Mouse (Mus musculus) induced T-regulatory cell, adult 2 months (primary cell): ENCODE results near the gene Haao.

Experiments
- DNase-seq: peaks from one replicate; pipeline ENCODE4 v3.0.0-alpha.2; 2012; ENCODE audit warnings: low read depth

Gene Haao

GRCm38 (mm10) chr17:83847815-83848214 is at the start of gene Haao:
Gene Haao, minus strand, starts transcription at chr17:83847963.
- peak; percentile 44 for DNase-seq

GRCm38 (mm10) chr17:83897361-83897799 is 49.6 kb upstream of the Haao start:
- DNase-seq: no peak

- DNase-seq: peak; percentile 62
Observed at GRCm38 (mm10) chr17:83896723-83897122, 49.0 kb upstream of the Haao start.

- DNase-seq: no peak
Observed at GRCm38 (mm10) chr17:83895321-83895770, 47.6 kb upstream of the Haao start.

GRCm38 (mm10) chr17:83893134-83893533 is 45.4 kb upstream of the Haao start:
- no peak for DNase-seq

GRCm38 (mm10) chr17:83891864-83892263 is 44.1 kb upstream of the Haao start:
- no peak for DNase-seq

GRCm38 (mm10) chr17:83890373-83890696 is 42.6 kb upstream of the Haao start:
- DNase-seq: no peak

GRCm38 (mm10) chr17:83889691-83890372 is 42.1 kb upstream of the Haao start:
- no peak for DNase-seq

- DNase-seq: no peak
Observed at GRCm38 (mm10) chr17:83889329-83889690, 41.5 kb upstream of the Haao start.

GRCm38 (mm10) chr17:83887241-83887640 is 39.5 kb upstream of the Haao start:
- no peak for DNase-seq

GRCm38 (mm10) chr17:83886395-83886794 is 38.6 kb upstream of the Haao start:
- no peak for DNase-seq

- DNase-seq: no peak
Observed at GRCm38 (mm10) chr17:83885750-83886149, 38.0 kb upstream of the Haao start.

GRCm38 (mm10) chr17:83885021-83885582 is 37.3 kb upstream of the Haao start:
- no peak for DNase-seq

GRCm38 (mm10) chr17:83882788-83883187 is 35.0 kb upstream of the Haao start:
- no peak for DNase-seq

- no peak for DNase-seq
Observed at GRCm38 (mm10) chr17:83881071-83881470, 33.3 kb upstream of the Haao start.

- DNase-seq: peak; percentile 36
Observed at GRCm38 (mm10) chr17:83880174-83880710, 32.5 kb upstream of the Haao start.

- no peak for DNase-seq
Observed at GRCm38 (mm10) chr17:83879631-83880030, 31.9 kb upstream of the Haao start.

- DNase-seq: no peak
Observed at GRCm38 (mm10) chr17:83874610-83875009, 26.8 kb upstream of the Haao start.

- DNase-seq: no peak
Observed at GRCm38 (mm10) chr17:83873363-83874141, 25.8 kb upstream of the Haao start.

GRCm38 (mm10) chr17:83872806-83873348 is 25.1 kb upstream of the Haao start:
- peak; percentile 91 for DNase-seq

- peak; percentile 48 for DNase-seq
Observed at GRCm38 (mm10) chr17:83871354-83871753, 23.6 kb upstream of the Haao start.

- no peak for DNase-seq
Observed at GRCm38 (mm10) chr17:83870385-83870784, 22.6 kb upstream of the Haao start.

- DNase-seq: no peak
Observed at GRCm38 (mm10) chr17:83866582-83866981, 18.8 kb upstream of the Haao start.
